Mouse (Mus musculus) lung, postnatal 0 days (tissue): ENCODE results near the gene Itln1.

ENCODE experiments used
- CTCF ChIP-seq: IDR thresholded peaks from 2 replicates; pipeline ENCODE4 v1.5.1; 2016; ENCODE audit warnings: antibody characterized with exemption, mild to moderate bottlenecking
- EP300 ChIP-seq: IDR thresholded peaks from 2 replicates; pipeline ENCODE4 v1.6.1; 2016; ENCODE audit warnings: antibody characterized with exemption, mild to moderate bottlenecking, control low read depth

- TF ChIP-seq CTCF (no peak), EP300 (no peak)
Measured at GRCm38 (mm10) chr1:171565888-171566287, 30.8 kb upstream of the Itln1 start.
